Mouse (Mus musculus) liver, embryonic 14.5 days (tissue): ENCODE measurements around the gene Hipk1.

Source experiments
- CTCF ChIP-seq: IDR thresholded peaks from 2 replicates; pipeline ENCODE4 v1.5.1; 2016; ENCODE audit warnings: antibody characterized with exemption, low read depth, control low read depth
- EP300 ChIP-seq: IDR thresholded peaks from 2 replicates; pipeline ENCODE4 v1.6.1; 2016; ENCODE audit warnings: antibody characterized with exemption, low read depth

DNA sequence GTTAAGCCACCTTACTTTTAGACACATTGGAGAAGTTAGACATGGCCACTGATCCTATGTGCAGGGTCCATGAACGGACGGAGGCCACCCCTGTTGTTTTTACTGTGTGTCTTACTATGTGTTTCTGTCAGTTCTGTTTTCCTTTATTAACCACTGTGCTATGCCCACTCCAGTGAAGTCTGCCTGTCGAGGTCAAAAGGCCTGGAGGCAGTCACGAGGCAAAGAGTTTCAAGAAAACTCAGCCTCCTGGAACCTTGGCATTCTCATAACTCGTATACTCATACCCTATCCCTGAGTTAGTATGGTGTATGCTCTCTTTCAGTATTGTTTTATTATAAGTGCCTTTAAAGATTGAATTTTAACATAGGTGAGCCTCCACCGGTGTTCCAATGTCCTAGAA lies 48.3 kb upstream of the Hipk1 start:
- TF ChIP-seq EP300 = no peak
- no peak for TF ChIP-seq CTCF
